Mouse (Mus musculus) monocyte, adult 2 months (primary cell): Measurements from ENCODE around the gene Smim22.

Source experiments
- DNase-seq, 2 experiments: peaks; one replicate each; pipeline ENCODE4 v3.0.0; 2022; ENCODE audit warnings: low spot score in 2 of 2, low read depth in 1 of 2

The Smim22 gene

DNA sequence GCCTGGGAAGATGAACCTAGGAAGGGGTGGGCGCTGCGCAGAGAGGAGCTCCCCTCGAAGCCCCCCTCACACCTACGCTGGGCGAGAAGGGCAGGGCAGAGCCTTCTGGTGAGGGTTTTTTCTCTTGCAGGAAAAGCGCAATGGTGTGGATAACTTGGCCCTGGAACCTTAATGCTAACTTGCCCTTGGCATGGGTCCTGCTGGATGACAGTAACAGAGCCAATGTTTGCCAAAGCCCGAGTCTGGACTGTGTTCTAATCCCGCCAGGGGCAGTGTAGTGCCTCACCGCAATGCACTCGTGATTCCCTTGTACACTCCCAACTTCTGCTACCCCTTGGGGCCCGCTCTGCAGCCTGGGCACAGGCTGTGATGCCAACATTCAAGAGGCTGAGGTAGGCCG is 988 bp downstream of the Smim22 start:
- no peak for DNase-seq

DNA sequence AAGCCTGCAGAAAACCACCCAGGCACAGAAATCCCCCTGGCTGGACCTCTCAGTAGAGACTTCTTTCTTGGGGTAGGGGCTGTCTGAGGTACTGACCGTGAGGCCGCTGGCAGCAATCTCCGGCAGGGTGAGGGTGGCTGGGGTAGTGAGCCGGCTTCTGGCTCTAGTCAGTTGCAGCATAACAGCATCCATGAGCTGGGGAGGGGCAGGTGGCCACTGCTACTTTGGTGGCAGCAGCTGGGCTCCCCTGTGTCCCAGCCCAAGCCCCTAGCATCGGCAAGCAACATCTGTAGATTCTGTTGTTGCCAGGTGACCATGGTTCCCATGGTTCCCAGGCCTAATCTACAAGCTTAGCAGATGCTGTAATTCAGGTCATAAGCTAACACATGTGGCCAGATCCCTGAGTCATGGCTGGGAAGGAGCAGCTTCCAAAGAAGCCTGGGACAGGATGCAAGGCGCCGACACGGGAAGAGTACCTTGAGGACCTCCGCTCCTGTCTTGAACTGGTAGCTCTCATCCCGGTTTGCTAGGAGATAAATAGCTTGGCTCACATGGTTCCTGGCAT is 3.4 kb downstream of the Smim22 start:
- DNase-seq: no peak

DNA sequence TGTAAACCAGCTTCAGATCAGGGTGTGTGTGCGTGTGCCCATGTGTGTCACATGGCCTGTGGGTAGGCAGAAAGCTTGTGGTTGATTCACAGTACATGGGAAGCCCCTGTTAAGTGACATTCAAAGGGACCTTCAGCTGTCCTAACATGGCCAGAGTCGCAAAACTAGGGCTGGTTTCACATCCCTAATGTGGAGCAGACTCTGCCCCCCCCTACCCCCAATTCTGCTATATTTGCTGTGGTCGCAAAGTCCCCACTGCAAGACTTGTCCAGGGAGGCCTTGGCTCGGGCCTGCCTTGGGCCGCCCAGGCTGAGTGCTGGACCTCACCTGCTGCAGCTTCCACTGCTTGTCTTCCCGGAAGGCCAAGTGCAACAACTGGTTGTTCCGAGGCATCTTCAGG is 4.2 kb downstream of the Smim22 start:
- peak in 1 of 2 experiments; percentile 15 for DNase-seq

DNA sequence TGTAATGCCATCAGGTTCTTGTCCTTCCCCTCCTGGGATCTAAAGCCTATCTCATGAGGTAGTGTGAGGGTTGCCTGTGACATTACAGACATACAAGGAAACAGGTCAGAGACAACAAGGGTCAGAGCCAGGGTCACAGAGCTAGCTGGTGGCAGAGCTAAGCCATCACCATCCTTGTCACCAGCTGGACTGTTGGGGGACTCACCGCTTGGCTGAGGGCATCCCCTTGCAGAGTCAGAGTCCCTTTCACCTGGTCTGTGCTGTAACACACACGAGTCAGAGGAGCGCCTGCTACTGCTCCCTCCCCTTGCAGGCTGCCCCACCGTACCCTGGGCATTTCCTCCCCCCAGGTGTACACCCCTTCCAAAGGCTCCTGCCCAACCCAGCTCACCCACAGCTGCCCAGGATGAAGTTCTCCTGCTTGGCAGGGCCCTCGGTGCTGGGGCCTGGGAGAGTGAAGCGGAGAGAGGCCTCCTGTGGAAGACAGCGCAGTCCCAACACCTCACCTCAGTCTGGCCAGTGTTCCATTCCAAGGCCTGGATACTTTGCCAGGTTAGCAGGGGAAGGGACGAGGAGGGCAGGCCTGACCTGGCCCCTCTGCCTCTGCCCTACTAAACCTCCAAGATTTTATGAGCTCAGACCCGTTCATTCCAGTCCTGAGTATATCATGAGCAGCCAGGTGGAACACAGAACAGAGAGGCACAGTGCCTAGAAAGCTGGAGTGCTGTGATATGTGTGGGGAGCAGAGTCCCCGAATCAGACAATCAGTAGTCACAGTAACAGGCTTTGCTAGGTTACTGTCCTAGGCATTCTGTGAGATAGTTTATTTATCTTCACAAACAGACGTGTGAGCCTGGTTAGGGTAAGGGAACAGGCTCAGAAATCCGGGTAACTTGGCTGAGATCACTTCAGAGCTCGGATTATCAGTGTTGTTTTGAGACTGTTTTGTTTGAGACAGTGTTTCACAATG is 5.2 kb downstream of the Smim22 start:
- no peak for DNase-seq

GRCm38 (mm10) chr16:5013054-5013838 is 6.2 kb downstream of the Smim22 start, which contains the start of gene Rogdi:
Gene Rogdi, minus strand, starts transcription at chr16:5013553.
- DNase-seq: peak; percentile 93 to 94

DNA sequence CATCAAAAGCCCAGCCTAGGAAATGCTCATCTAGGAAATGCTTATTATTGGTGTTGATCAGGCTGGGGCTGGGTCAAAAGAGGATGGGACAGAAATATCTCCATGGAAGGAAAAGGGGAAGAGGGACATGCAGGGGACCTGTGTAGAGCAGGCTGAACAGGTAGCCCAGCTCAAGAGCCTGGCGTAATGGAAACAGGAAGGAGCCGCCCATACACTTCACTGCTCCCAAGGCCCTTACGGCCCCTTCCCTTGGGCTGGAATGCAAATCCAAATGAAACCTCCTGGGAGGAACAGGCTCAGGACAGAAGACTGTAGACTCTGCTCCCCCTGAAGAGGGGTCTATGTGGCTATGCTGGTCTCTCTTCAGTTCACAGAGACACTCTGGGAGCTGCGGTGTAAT is 7.5 kb downstream of the Smim22 start:
- DNase-seq: no peak

DNA sequence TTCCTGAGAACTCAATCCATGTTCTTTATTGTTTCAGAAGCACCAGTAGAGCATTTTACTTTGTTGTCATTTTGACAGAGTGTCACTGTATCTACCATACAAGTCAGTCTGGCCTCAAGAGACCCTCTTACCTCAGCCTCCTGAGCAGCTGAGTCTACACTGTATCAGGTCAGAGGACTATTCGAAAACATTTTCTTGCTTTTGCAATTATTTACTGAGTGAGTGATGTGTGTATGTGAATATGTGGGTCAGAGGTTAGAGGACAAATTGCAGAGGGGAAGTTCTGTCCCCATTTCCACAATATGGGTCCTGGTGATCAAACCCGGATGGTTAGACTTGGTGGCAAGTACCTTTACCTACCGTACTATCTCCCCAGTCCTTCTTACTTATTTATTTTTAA is 16.9 kb downstream of the Smim22 start:
- DNase-seq: no peak

DNA sequence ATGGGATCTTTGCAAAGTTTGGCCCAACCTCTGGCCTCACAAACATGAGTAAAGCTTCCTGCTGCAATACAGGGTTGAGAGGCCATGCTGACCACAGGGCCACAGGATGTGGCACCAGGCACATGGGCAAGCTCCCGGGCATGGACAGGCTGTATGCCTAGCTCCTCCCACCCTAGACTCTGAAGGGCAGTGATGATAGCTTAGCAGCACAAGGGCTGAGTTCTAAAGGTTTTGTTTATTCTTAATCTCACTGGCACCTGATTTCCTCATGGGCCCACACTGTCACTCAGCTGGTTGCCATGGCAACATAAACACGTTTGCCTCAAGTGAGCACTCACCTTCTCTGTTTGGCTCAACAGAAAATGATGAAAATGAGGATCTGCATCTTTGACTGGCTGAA is 22.8 kb downstream of the Smim22 start:
- no peak for DNase-seq

GRCm38 (mm10) chr16:5035591-5035990 is 28.5 kb downstream of the Smim22 start:
- DNase-seq: no peak

DNA sequence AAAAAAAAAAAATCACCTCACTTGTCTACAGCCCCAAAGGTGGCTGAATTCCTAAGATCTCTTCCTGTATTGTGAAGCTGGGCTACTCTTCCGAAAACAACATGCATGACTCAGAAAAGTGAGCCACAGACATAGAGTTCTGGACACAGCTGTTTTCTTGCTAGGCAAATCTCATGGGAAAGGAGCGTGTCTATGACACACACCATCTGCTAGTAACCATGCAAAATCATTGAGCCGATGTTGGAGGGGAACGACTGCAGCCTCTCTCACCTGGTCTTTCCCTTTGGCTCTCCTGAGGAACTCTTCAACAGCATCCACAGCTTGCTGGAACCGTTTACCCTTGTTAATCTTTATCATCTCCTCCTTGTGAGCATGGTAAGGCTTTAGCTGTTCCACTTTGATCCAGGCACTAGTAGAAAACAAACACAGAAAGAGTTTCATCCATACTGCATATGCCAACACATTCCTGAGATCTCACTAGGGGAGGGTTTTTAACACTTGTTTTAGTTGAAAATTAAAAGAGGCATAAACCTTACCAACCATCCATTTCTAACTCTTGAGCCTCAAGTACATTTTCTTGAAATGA is 29.7 kb downstream of the Smim22 start:
- DNase-seq: no peak

GRCm38 (mm10) chr16:5045322-5045721 is 38.2 kb downstream of the Smim22 start:
- no peak for DNase-seq

DNA sequence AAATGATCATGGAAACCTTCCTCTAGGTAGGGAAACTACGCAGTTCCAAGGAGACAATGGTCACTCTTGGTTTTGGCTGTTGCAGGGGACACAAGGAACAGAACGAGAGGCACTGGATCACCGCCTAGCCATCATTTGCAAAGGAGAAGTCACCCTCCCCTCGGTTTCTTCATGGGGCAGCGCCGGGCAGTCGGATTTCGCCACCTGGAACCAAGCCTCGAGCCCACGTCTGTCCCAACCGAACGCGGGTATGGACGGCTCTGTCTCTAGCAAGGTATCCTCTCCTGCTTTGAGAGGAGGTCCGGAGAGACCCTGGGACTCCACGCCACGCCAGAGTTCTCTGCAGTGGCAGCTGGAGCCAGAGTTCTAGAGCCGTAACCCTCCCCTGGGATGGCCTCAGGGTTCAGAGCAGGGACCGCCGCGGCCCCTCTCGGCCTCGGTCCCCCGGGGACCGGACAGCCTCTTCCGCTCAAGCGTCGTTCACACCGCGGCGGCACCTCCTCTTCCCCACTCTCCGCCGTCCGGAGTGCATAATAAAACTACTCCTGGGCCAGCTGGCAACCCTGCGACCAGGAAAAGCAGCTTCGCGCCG is 42.2 kb downstream of the Smim22 start:
- DNase-seq: peak; percentile 13 to 39

DNA sequence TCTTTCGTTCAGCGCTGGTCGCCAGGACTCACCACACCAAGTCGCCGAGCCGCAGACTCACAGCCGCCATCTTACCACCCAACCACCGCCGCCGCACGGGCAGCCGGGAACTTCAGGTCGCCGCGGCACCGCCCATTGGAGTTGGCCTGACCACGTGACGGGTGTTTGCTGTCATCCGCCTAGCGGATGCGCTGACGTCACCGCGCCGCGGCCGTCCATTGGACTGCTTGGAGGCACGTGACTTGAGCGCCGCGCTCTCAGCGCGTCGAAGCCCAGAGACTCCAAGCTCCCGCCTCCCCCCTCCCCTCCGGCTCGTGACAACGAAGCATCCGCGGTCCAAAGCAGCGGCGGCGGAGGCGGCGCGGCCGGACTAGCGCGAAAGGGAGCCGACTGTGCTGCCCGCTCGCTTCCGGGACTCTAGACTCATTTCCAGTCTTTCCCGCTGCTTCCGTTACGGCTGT is 42.7 kb downstream of the Smim22 start, which contains the start of the genes Glyr1 and Ubn1:
TSS of gene Glyr1 (minus strand) at position 90 of the 461 bp plus-strand sequence.
TSS of gene Ubn1 (plus strand) at position 284 of the 461 bp plus-strand sequence.
- peak; percentile 98 for DNase-seq

DNA sequence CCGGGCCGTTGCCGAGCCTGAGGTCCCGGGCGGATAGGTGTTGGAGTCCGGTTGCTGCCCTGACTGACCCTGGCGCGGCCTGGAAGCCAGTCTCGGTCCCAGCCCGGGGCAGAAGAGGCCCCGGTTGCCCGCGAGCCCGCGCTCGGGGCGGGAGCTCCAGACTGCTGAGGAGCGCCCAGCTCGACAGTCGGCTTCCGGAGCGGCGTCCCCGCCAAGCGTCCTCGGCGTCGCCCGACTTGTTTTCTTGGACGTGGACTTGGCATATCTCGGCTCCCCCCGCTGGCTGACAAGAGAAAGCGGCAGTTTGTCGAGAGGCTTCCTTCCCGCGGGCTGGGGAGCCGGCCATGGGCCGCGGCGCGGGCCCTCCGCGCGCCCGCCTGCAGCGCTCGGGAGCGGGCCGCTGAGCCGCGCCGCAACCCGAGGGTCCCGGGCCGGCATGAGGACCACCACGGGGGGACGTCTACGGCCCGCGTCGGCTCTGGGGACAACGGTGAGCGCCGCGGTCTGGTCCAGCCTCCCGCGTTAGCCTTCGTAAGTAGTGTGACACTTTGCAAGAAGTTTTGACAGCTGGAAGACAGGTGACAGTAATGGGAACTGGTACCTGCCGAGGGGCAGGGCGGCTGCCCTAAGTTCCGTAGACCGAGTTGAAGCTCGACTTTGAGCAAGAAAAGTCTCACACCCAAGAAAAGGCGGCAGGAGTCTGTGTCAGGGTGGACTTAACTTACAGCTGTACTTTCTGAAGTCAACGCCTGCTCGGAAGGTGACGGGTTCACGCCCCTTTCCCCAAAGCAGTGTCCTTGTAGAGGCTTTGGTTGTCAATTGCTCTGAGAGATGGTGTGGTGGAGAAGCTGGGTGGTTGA is 43.4 kb downstream of the Smim22 start:
- DNase-seq: peak; percentile 42 to 70
